Mouse (Mus musculus) embryonic facial prominence, embryonic 11.5 days (tissue): ENCODE data around the gene Ifi44. TPM values are rescaled to one million over a fixed set of nuclear protein-coding genes. Genes with fewer than 3 reads are reported as not detected.

ENCODE experiments used
- ATAC-seq: fragments of 200-750 bp; cut with Nextera tagmentation; replicated peaks from 2 replicates; pipeline ENCODE4 v1.8.0; 2017; ENCODE audit warnings: low read depth; ENCODE audit not compliant: insufficient number of reproducible peaks, low FRiP score, low TSS enrichment
- DNase-seq: peaks from one replicate; pipeline ENCODE4 v3.0.0-alpha.2; 2015; ENCODE audit warnings: low spot score
- H3K27ac ChIP-seq: fragments of 300-500 bp; sonication (generic); replicated peaks from 2 replicates; pipeline ENCODE4 v1.5.1; 2014; ENCODE audit warnings: mild to moderate bottlenecking, low read depth, low read length, control low read depth
- H3K27me3 ChIP-seq: fragments of 300-500 bp; sonication (generic); 2 replicates; pipeline ENCODE4 v1.6.1; 2014; ENCODE audit warnings: mild to moderate bottlenecking, low read length, moderate library complexity, mixed read lengths; ENCODE audit not compliant: control insufficient read depth, insufficient read depth
- H3K36me3 ChIP-seq: fragments of 300-500 bp; sonication (generic); replicated peaks from 2 replicates; pipeline ENCODE4 v1.6.1; 2014; ENCODE audit warnings: low read depth, mild to moderate bottlenecking, low read length, moderate library complexity, mixed read lengths; ENCODE audit not compliant: control insufficient read depth, insufficient read depth
- H3K4me1 ChIP-seq: fragments of 300-500 bp; sonication (generic); 2 replicates; pipeline ENCODE4 v1.6.1; 2014; ENCODE audit warnings: low read length, mixed read lengths; ENCODE audit not compliant: control insufficient read depth, insufficient read depth
- H3K4me2 ChIP-seq: fragments of 300-500 bp; sonication (generic); 2 replicates; pipeline ENCODE4 v1.6.1; 2014; ENCODE audit warnings: low read depth, mild to moderate bottlenecking, control low read depth, low read length, moderate library complexity
- H3K4me3 ChIP-seq: fragments of 300-500 bp; sonication (generic); 2 replicates; pipeline ENCODE4 v1.5.1; 2014; ENCODE audit warnings: low read depth, low read length, control low read depth
- H3K9ac ChIP-seq: fragments of 300-500 bp; sonication (generic); replicated peaks from 2 replicates; pipeline ENCODE4 v1.6.1; 2014; ENCODE audit warnings: mild to moderate bottlenecking, control low read depth, low read length
- H3K9me3 ChIP-seq: fragments of 300-500 bp; sonication (generic); replicated peaks from 2 replicates; pipeline ENCODE4 v1.6.1; 2016; ENCODE audit warnings: mild to moderate bottlenecking, low read length, inconsistent platforms, mixed read lengths; ENCODE audit not compliant: control insufficient read depth
- WGBS: fragments of 180-500 bp; shearing (Covaris S2); extraction: QIAGEN DNeasy Blood & Tissue Kit; methylation state at CpG from one replicate; pipeline ENCODE4 v1.1.7; 2014; 5-methylcytosine and 5-hydroxymethylcytosine counted together
- polyA plus RNA-seq: library from polyadenylated mRNA; unstranded; fragments of >200 nt; fragmentation: Nextera tagmentation; extraction: Ambion mirVana; gene quantifications from 2 replicates; pipeline ENCODE4 v1.2.1, GENCODE M21; 2014

Gene Ifi44
- polyA plus RNA-seq, 1 experiment from 2014 or later, result 0.18 TPM

- Histone ChIP-seq H3K27ac (no peak overlapping the region), H3K4me3 (no peak overlapping the region), H3K27me3 (no peaks in the 10 kb centered on the region), H3K36me3 (no peaks in the 10 kb centered on the region), H3K4me2 (no peak overlapping the region), H3K9ac (no peak overlapping the region), H3K4me1 (no peaks in the 10 kb centered on the region), H3K9me3 (no peaks in the 10 kb centered on the region)
- ATAC-seq, result no peak
- DNase-seq, result no peak
- WGBS, result 91% methylated on average over 4 of the region's 4 CpGs
Measured at GRCm38 (mm10) chr3:151707335-151707734, 42.4 kb downstream of the Ifi44 start.

Other genes starting within 250 kb of the Ifi44 start
- 0.15 TPM in 1 of 2 replicates, not detected in the other for gene Ifi44l, start 12.9 kb upstream of the Ifi44 start, polyA plus RNA-seq
- gene Ptgfr, start 87.7 kb upstream of the Ifi44 start, polyA plus RNA-seq, result 0.93 and 0.96 TPM in 2 replicates